In the genomic region with DNA sequence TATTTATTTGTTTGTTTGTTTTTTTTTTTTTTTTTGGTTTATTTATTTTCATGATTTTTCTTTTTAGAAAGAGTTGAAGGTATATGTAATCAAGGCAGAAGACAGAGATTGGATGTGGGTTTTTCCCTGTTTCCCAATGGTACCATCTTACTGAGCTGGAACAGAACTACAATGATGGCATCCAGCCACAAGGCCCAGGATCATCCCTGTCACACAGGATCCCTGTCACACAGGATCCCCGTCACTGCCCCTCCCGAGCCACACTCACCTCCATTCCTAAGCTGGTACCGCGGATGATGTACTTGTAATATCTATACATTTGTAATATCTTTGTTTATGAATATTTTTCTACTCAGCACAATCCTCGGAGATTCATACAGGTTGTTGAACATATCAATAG, we compare ENCODE assay signal across 16 mouse cellular contexts.
"Had no signal": no experiment of that assay in that cellular context is flagged by ENCODE, and none has a peak within 500 bp of the region (broad histone marks: within the 10 kb centered on the region; RNA-seq: fewer than 3 reads in every experiment).

No protein-coding gene starts in this region.

- H3K4me1 ChIP-seq: neural tube, embryonic 13.5 days; neural tube, embryonic 15.5 days; stomach, embryonic 15.5 days had no signal

- H3K27ac ChIP-seq: neural tube, embryonic 13.5 days; neural tube, embryonic 15.5 days; stomach, embryonic 15.5 days; stomach, postnatal 0 days had no signal

- H3K27me3 ChIP-seq: neural tube, embryonic 13.5 days; neural tube, embryonic 15.5 days; stomach, embryonic 15.5 days had no signal

- DNase-seq: retina, postnatal 1 day; right cerebral cortex, adult 18-20 months; right cerebral cortex, postnatal 14 days; right cerebral cortex, postnatal 25 days; right cerebral cortex, postnatal 4 days; spleen, adult 18-20 months; thymus, adult 18-20 months; thymus, adult 2 months; thymus, postnatal 14 days; thymus, postnatal 25 days; thymus, postnatal 36 days; thymus, postnatal 4 days had no signal

- H3K4me3 ChIP-seq: neural tube, embryonic 13.5 days; neural tube, embryonic 15.5 days; stomach, embryonic 15.5 days had no signal
